Mouse (Mus musculus) hindbrain, embryonic 12.5 days (tissue): ENCODE measurements around the gene Cnga2. TPM values are rescaled to one million over a fixed set of nuclear protein-coding genes. Genes with fewer than 3 reads are reported as not detected.

Experiments
- polyA plus RNA-seq: library from polyadenylated mRNA; unstranded; fragments of >200 nt; fragmentation: Nextera tagmentation; extraction: Ambion mirVana; gene quantifications from 2 replicates; pipeline ENCODE4 v1.2.1, GENCODE M21; 2016

Gene Cnga2
- polyA plus RNA-seq, 1 experiment from 2014 or later = 0.09 TPM

Other genes starting within 250 kb of the Cnga2 start
- 50.5 and 53.3 TPM in 2 replicates for gene Vma21, start 175.9 kb upstream of the Cnga2 start, polyA plus RNA-seq
- gene Gm1141, start 70.8 kb upstream of the Cnga2 start, polyA plus RNA-seq = 0.18 TPM in 1 of 2 replicates, not detected in the other
- gene Prrg3, start 29.2 kb upstream of the Cnga2 start, polyA plus RNA-seq = 11.4 and 15.0 TPM in 2 replicates
- gene Fate1, start 18.9 kb upstream of the Cnga2 start, polyA plus RNA-seq = not detected in 2 replicates
- not detected in 2 replicates for gene Magea4, start 230.2 kb downstream of the Cnga2 start, polyA plus RNA-seq